Mouse (Mus musculus) CH12.LX (cell line): ENCODE measurements at regions not wholly inside any gene's neighbourhood (a gene's known extent, or its start where the extent isn't known, plus 50 kb on each side); places are given as distances from the start of the nearest gene placed in this dataset.

Experiments
- DNase-seq: peaks from one replicate; pipeline ENCODE4 v3.0.0-alpha.2; 2013; ENCODE audit errors: extremely low read depth
- H3K27ac ChIP-seq: 2 replicates; pipeline ENCODE4 v1.5.1; 2012; ENCODE audit warnings: low read depth, mild to moderate bottlenecking, control low read depth, moderate library complexity; ENCODE audit not compliant: insufficient read depth
- H3K27me3 ChIP-seq: replicated peaks from 2 replicates; pipeline ENCODE3; 2012; ENCODE audit warnings: inconsistent platforms
- H3K36me3 ChIP-seq, 2 experiments: replicated peaks in 1 of 2; 2 replicates each; pipeline versions ENCODE3 to v1.6.1; 2012; ENCODE audit warnings: inconsistent platforms in 1 of 2, low read length in 1 of 2, mild to moderate bottlenecking in 1 of 2, mixed read lengths in 1 of 2, moderate library complexity in 1 of 2; ENCODE audit not compliant: control insufficient read depth in 1 of 2, insufficient read depth in 1 of 2
- H3K4me1 ChIP-seq, 2 experiments: 2 replicates each; pipeline ENCODE4 v1.6.1; 2012; ENCODE audit warnings: inconsistent platforms in 1 of 2, moderate library complexity in 1 of 2; ENCODE audit not compliant: insufficient read depth in 2 of 2, control insufficient read depth in 1 of 2
- H3K4me2 ChIP-seq: 2 replicates; pipeline ENCODE4 v1.6.1; 2012; ENCODE audit warnings: low read depth, mild to moderate bottlenecking, control low read depth; ENCODE audit not compliant: poor library complexity, insufficient read depth, severe bottlenecking
- H3K4me3 ChIP-seq, 3 experiments: fragments of 150-350 bp in 1 of 3; sonication (generic) in 1 of 3; replicated peaks in 1 of 3; 2 replicates each; pipeline versions ENCODE3 to v1.5.1; 2011 to 2012; ENCODE audit warnings: low read depth in 2 of 3, low read length in 2 of 3, mild to moderate bottlenecking in 2 of 3, moderate library complexity in 2 of 3, control low read depth in 1 of 3, improper control_type of control experiment in 1 of 3, inconsistent platforms in 1 of 3, mixed read lengths in 1 of 3; ENCODE audit not compliant: poor library complexity in 1 of 3
- H3K79me2 ChIP-seq: replicated peaks from 2 replicates; pipeline ENCODE4 v1.6.1; 2012; ENCODE audit warnings: mild to moderate bottlenecking, moderate library complexity; ENCODE audit not compliant: control insufficient read depth, poor library complexity, insufficient read depth, severe bottlenecking; ENCODE audit errors: extremely low read depth
- H3K9ac ChIP-seq: 2 replicates; pipeline ENCODE4 v1.6.1; 2012; ENCODE audit warnings: low read depth, mild to moderate bottlenecking, control low read depth, moderate library complexity; ENCODE audit not compliant: insufficient read depth
- H3K9me3 ChIP-seq: replicated peaks from 2 replicates; pipeline ENCODE3; 2012; ENCODE audit warnings: low read length, inconsistent platforms, mixed read lengths
- CHD1 ChIP-seq: IDR thresholded peaks from 2 replicates; pipeline ENCODE4 v1.6.1; 2012; ENCODE audit warnings: low read depth, low read length, improper control_type of control experiment, inconsistent platforms
- E2F4 ChIP-seq: IDR thresholded peaks from 2 replicates; pipeline ENCODE4 v1.6.1; 2011; ENCODE audit warnings: low read depth, low read length, improper control_type of control experiment; ENCODE audit not compliant: insufficient replicate concordance
- ELF1 ChIP-seq: IDR thresholded peaks from 2 replicates; pipeline ENCODE4 v1.6.1; 2014; ENCODE audit warnings: low read depth, mild to moderate bottlenecking, inconsistent platforms, low read length, improper control_type of control experiment
- ETS1 ChIP-seq: conservative IDR thresholded peaks from 2 replicates; pipeline ENCODE4 v1.6.1; 2012; ENCODE audit warnings: low read depth, mild to moderate bottlenecking, inconsistent platforms, low read length, improper control_type of control experiment, moderate library complexity
- GABPA ChIP-seq: IDR thresholded peaks from 2 replicates; pipeline ENCODE4 v1.6.1; 2012; ENCODE audit warnings: low read depth, low read length, improper control_type of control experiment, inconsistent platforms; ENCODE audit not compliant: insufficient replicate concordance
- HCFC1 ChIP-seq: IDR thresholded peaks from 2 replicates; pipeline ENCODE4 v1.6.1; 2012; ENCODE audit warnings: low read depth, mild to moderate bottlenecking, inconsistent platforms, low read length, improper control_type of control experiment
- JUND ChIP-seq: conservative IDR thresholded peaks from 2 replicates; pipeline ENCODE4 v1.6.1; 2011; ENCODE audit warnings: low read depth, low read length, improper control_type of control experiment
- KAT2A ChIP-seq: IDR thresholded peaks from 2 replicates; pipeline ENCODE4 v1.6.1; 2012; ENCODE audit warnings: low read length, improper control_type of control experiment, inconsistent platforms; ENCODE audit not compliant: insufficient replicate concordance
- MEF2A ChIP-seq: IDR thresholded peaks from 2 replicates; pipeline ENCODE4 v1.6.1; 2014; ENCODE audit warnings: low read depth, mild to moderate bottlenecking, inconsistent platforms, low read length, improper control_type of control experiment, borderline replicate concordance
- MXI1 ChIP-seq: IDR thresholded peaks from 2 replicates; pipeline ENCODE4 v1.6.1; 2011; ENCODE audit warnings: mild to moderate bottlenecking, low read depth, low read length, improper control_type of control experiment
- NELFE ChIP-seq: IDR thresholded peaks from 2 replicates; pipeline ENCODE4 v1.6.1; 2011; ENCODE audit warnings: low read depth, low read length, improper control_type of control experiment
- NRF1 ChIP-seq: IDR thresholded peaks from 2 replicates; pipeline ENCODE4 v1.6.1; 2014; ENCODE audit warnings: low read depth, mild to moderate bottlenecking, inconsistent platforms, low read length, improper control_type of control experiment, moderate library complexity
- PAX5 ChIP-seq: IDR thresholded peaks from 2 replicates; pipeline ENCODE4 v1.6.1; 2012; ENCODE audit warnings: low read length, inconsistent platforms, mixed read lengths
- POLR2A ChIP-seq: IDR thresholded peaks from 2 replicates; pipeline ENCODE4 v1.6.1; 2011; ENCODE audit warnings: low read depth, mild to moderate bottlenecking, improper control_type of control experiment, low read length
- RAD21 ChIP-seq: IDR thresholded peaks from 2 replicates; pipeline ENCODE4 v1.6.1; 2011; ENCODE audit warnings: low read depth, mild to moderate bottlenecking, low read length, improper control_type of control experiment, moderate library complexity
- RCOR1 ChIP-seq: conservative IDR thresholded peaks from 2 replicates; pipeline ENCODE4 v1.6.1; 2012; ENCODE audit warnings: low read depth, mild to moderate bottlenecking, inconsistent platforms, low read length, improper control_type of control experiment
- SIN3A ChIP-seq: IDR thresholded peaks from 2 replicates; pipeline ENCODE4 v1.6.1; 2012; ENCODE audit warnings: low read length, improper control_type of control experiment, inconsistent platforms
- SMC3 ChIP-seq: IDR thresholded peaks from 2 replicates; pipeline ENCODE4 v1.6.1; 2011; ENCODE audit warnings: low read depth, low read length, improper control_type of control experiment
- TBP ChIP-seq: conservative IDR thresholded peaks from 2 replicates; pipeline ENCODE4 v1.6.1; 2011; ENCODE audit warnings: low read depth, low read length, improper control_type of control experiment
- TCF12 ChIP-seq: IDR thresholded peaks from 2 replicates; pipeline ENCODE4 v1.6.1; 2014; ENCODE audit warnings: low read depth, mild to moderate bottlenecking, inconsistent platforms, low read length, improper control_type of control experiment
- USF1 ChIP-seq: IDR thresholded peaks from 2 replicates; pipeline ENCODE4 v1.6.1; 2014; ENCODE audit warnings: low read depth, mild to moderate bottlenecking, inconsistent platforms, low read length, improper control_type of control experiment
- USF2 ChIP-seq: conservative IDR thresholded peaks from 2 replicates; pipeline ENCODE4 v1.6.1; 2011; ENCODE audit warnings: low read depth, low read length, improper control_type of control experiment
- ZC3H11A ChIP-seq: IDR thresholded peaks from 2 replicates; pipeline ENCODE4 v1.6.1; 2012; ENCODE audit warnings: low read depth, mild to moderate bottlenecking, inconsistent platforms, low read length, improper control_type of control experiment
- ZMIZ1 ChIP-seq: IDR thresholded peaks from 2 replicates; pipeline ENCODE4 v1.6.1; 2012; ENCODE audit warnings: low read depth, mild to moderate bottlenecking, inconsistent platforms, low read length, improper control_type of control experiment
- ZNF384 ChIP-seq: IDR thresholded peaks from 2 replicates; pipeline ENCODE4 v1.6.1; 2012; ENCODE audit warnings: low read depth, low read length, improper control_type of control experiment, inconsistent platforms
- dilution Hi-C: fragments of 300-500 bp; cut with MboI; formaldehyde crosslinking; loops from 2 replicates; pipeline ENCODE4 v1.14.3; 2020; ENCODE audit warnings: low sequenced_read_pairs; ENCODE audit not compliant: extremely low pct_unique_long_range_greater_than_20kb, extremely low pct_ligation_motif_present
- in situ Hi-C: fragments of 300-500 bp; cut with MboI; formaldehyde crosslinking; loops from 3 replicates; pipeline ENCODE4 v1.14.3; 2019; ENCODE audit warnings: low sequenced_read_pairs, low pct_ligation_motif_present, low pct_unique_long_range_greater_than_20kb, mixed read lengths

DNA sequence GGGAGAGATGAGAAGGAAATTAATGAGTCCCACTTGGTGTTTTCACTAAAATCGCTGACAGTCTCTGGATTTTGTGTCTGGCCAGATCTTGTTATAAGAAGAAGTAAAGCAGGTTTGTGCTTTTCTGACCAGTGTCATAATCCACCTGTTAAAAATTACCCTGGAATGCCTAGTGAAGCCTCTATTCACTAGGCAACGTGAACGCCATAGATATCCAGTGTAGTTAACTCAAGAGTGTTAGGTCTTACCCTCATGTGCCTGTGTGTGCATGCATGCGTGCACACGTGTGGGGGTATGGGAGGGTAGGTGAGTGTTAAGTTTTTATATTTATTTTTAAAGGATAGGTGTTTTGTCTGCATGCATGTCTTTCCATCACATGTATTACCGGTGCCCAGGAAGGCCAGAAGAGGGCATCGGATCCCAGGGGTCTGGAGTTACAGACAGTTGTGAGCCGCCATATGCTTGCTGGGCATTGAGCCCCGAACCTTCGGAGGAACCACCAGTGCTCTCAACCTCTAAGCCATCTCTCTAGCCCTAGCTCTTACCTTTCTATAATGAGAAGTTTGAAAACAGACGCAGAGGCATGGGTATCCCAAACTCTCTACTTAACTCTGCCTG lies 107.5 kb upstream of the Plcz1 start:
- no peak for TF ChIP-seq ZNF384
- TF ChIP-seq USF1, result no peak
- TF ChIP-seq ZC3H11A, result no peak
- no peak for TF ChIP-seq CHD1
- TF ChIP-seq HCFC1, result no peak
- no peak for TF ChIP-seq PAX5
- no peak for TF ChIP-seq SIN3A
- no peak for TF ChIP-seq USF2
- no peak for TF ChIP-seq NRF1
- TF ChIP-seq GABPA, result no peak
- TF ChIP-seq NELFE, result no peak

DNA sequence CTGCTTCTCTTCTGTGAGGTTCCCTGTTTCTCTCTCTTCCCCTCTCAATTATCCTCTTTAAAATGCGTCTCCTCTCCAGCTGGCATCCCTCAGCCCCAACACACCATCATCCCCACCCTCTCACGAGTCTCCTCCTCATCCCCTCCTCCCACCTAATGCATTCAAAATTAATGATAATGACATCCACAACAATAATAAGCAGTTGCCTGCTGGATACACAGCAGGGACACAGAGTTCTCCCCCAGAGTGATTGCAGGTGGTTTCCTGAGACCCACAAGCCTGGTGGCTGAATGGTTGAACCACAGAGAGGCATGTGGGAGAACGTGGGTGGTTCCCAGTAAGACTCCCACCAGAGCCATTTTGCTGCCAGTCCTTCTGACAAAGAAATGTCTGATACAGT lies 106.9 kb upstream of the Plcz1 start:
- no peak for DNase-seq
- Histone ChIP-seq H3K4me2 (no peak overlapping the region), H3K27me3 (no peaks in the 10 kb centered on the region), H3K36me3 (no peaks in the 10 kb centered on the region), H3K27ac (no peak overlapping the region), H3K4me1 (no peaks in the 10 kb centered on the region), H3K9me3 (peaks cover 59% of the 10 kb centered on the region), H3K79me2 (no peaks in the 10 kb centered on the region), H3K9ac (no peak overlapping the region), H3K4me3 (no peak overlapping the region)
- dilution Hi-C loops (no loop called here), in situ Hi-C loops (no loop called here)
- no peak for TF ChIP-seq ETS1
- TF ChIP-seq HCFC1, result no peak
- TF ChIP-seq MEF2A, result no peak
- no peak for TF ChIP-seq JUND
- no peak for TF ChIP-seq ZMIZ1
- TF ChIP-seq TBP, result no peak
- no peak for TF ChIP-seq RAD21
- TF ChIP-seq NELFE, result no peak
- TF ChIP-seq USF1, result no peak
- no peak for TF ChIP-seq E2F4
- no peak for TF ChIP-seq CHD1
- no peak for TF ChIP-seq MXI1
- TF ChIP-seq NRF1, result no peak
- TF ChIP-seq POLR2A, result no peak
- no peak for TF ChIP-seq SMC3
- no peak for TF ChIP-seq KAT2A
- no peak for TF ChIP-seq GABPA
- TF ChIP-seq RCOR1, result no peak
- no peak for TF ChIP-seq TCF12
- no peak for TF ChIP-seq ELF1

More for the DNA sequence above, 107.5 kb upstream of the Plcz1 start:
- no peaks in the 10 kb centered on the region for H3K79me2 ChIP-seq
- no peak overlapping the region for H3K9ac ChIP-seq
- no peaks in the 10 kb centered on the region for H3K36me3 ChIP-seq
- in situ Hi-C loops (no loop called here), dilution Hi-C loops (no loop called here)
- DNase-seq, result no peak
- peaks cover 58% of the 10 kb centered on the region for H3K9me3 ChIP-seq
- no peak overlapping the region for H3K4me3 ChIP-seq
- no peak overlapping the region for H3K4me2 ChIP-seq
- H3K27me3 ChIP-seq, result no peaks in the 10 kb centered on the region
- no peaks in the 10 kb centered on the region for H3K4me1 ChIP-seq
- no peak overlapping the region for H3K27ac ChIP-seq
